In genomic region chr7:19600562-19600961, GRCm38 (mm10) we compare ENCODE assay signal across 12 mouse cellular contexts. TPM values are rescaled to one million over a fixed set of nuclear protein-coding genes. Genes with fewer than 3 reads are reported as not detected.
DNase-seq lines count a peak whose midpoint lies in the region; ATAC-seq and TF ChIP-seq lines count a peak whose summit lies in the region.
"Had no signal": no experiment of that assay in that cellular context is flagged by ENCODE, and none has a peak within 500 bp of the region (broad histone marks: within the 10 kb centered on the region; RNA-seq: fewer than 3 reads in every experiment).

No protein-coding gene starts in this region.

- no peak overlapping the region for H3K4me2 ChIP-seq in hindbrain, embryonic 12.5 days (replicated peaks)

- peak; percentile 75 for DNase-seq in layer of hippocampus, adult 11-12 months (ENCODE audit: low spot score)
- DNase-seq in layer of hippocampus, postnatal 25 days (ENCODE audit: extremely low spot score in 1 of 2, low spot score in 1 of 2), result no peak
- peak; percentile 44 for DNase-seq in left cerebral cortex, postnatal 4 days
- DNase-seq in urinary bladder, postnatal 4 days (ENCODE audit: low spot score in 2 of 2), result no peak
- DNase-seq in thymus, postnatal 0 days (ENCODE audit: low spot score), result no peak
- DNase-seq: heart, postnatal 14 days; kidney, postnatal 4 days; spleen, adult 18-20 months had no signal

- H3K36me3 ChIP-seq in hindbrain, embryonic 12.5 days, result peaks cover 54% of the 10 kb centered on the region

- no peak overlapping the region for H3K9ac ChIP-seq in hindbrain, embryonic 12.5 days

- intact Hi-C loops in left cerebral cortex, postnatal 4 days (cut with DNase I), result no loop called here

- no peaks in the 10 kb centered on the region for H3K27me3 ChIP-seq in hindbrain, embryonic 12.5 days

- peak; percentile 53 for ATAC-seq in hindbrain, embryonic 12.5 days (ENCODE audit: low FRiP score)
- ATAC-seq: forebrain, embryonic 16.5 days had no signal

- TF ChIP-seq POLR2A in bone marrow macrophage, adult 2 months (IDR thresholded peaks at IDR 0.05; ENCODE audit: borderline replicate concordance, low read depth, low read length), result no peak

- peaks cover 32% of the 10 kb centered on the region for H3K4me1 ChIP-seq in bone marrow macrophage, adult 2 months (ENCODE audit: control insufficient read depth, insufficient read depth, low read length)
- H3K4me1 ChIP-seq in hindbrain, embryonic 12.5 days, result peaks cover 34% of the 10 kb centered on the region

- 55% methylated on average over 5 of the region's 5 CpGs for WGBS in hindbrain, embryonic 12.5 days

- no peak overlapping the region for H3K4me3 ChIP-seq in bone marrow macrophage, adult 2 months (ENCODE audit: insufficient read depth, low read length)
- H3K4me3 ChIP-seq in hindbrain, embryonic 12.5 days, result no peak overlapping the region
- H3K4me3 ChIP-seq: myocyte had no signal

- no peaks in the 10 kb centered on the region for H3K9me3 ChIP-seq in hindbrain, embryonic 12.5 days (replicated peaks)

- H3K27ac ChIP-seq in bone marrow macrophage, adult 2 months (ENCODE audit: insufficient read depth, low read depth, low read length), result peak overlapping the region; percentile 21
- H3K27ac ChIP-seq in hindbrain, embryonic 12.5 days, result 0 out of 2 replicates have a peak overlapping the region, but pooled peaks have one; percentile 30

- no peak for TF ChIP-seq CTCF in bone marrow macrophage, adult 2 months (IDR thresholded peaks at IDR 0.05; ENCODE audit: low read depth, low read length)

RNA-seq across cellular contexts. Expression of gene Clasrp, which starts 3.7 kb away (rescaled TPM):
- total RNA-seq in layer of hippocampus, postnatal 25 days (2021), result 10 to 100 TPM; 70.6 to 94.5 TPM
- polyA plus RNA-seq in bone marrow macrophage, adult 2 months (2012; ENCODE audit: insufficient read depth, insufficient read length, missing spikeins), result 41.1 and 53.9 TPM in 2 replicates
- 70.1 and 73.6 TPM in 2 replicates for polyA plus RNA-seq in hindbrain, embryonic 12.5 days (2016; fragmentation: Nextera tagmentation; extraction: Ambion mirVana)
- total RNA-seq in left cerebral cortex, postnatal 4 days (2021), result 100 to 1,000 TPM in 1 of 2 experiments, 10 to 100 TPM in 1; 98.0 to 106 TPM
- polyA plus RNA-seq in thymus, postnatal 0 days (2015; fragmentation: Nextera tagmentation; extraction: Ambion mirVana), result 35.2 and 41.3 TPM in 2 replicates

RNA-seq across cellular contexts. Expression of gene Gemin7, which starts 23.2 kb away (rescaled TPM):
- 10 to 100 TPM; 38.0 to 40.7 TPM for total RNA-seq in layer of hippocampus, postnatal 25 days (2021)
- polyA plus RNA-seq in bone marrow macrophage, adult 2 months (2012; ENCODE audit: insufficient read depth, insufficient read length, missing spikeins), result 51.6 and 52.0 TPM in 2 replicates
- polyA plus RNA-seq in hindbrain, embryonic 12.5 days (2016; fragmentation: Nextera tagmentation; extraction: Ambion mirVana), result 121 and 145 TPM in 2 replicates
- total RNA-seq in left cerebral cortex, postnatal 4 days (2021), result 10 to 100 TPM; 56.0 to 58.2 TPM
- polyA plus RNA-seq in thymus, postnatal 0 days (2015; fragmentation: Nextera tagmentation; extraction: Ambion mirVana), result 133 and 134 TPM in 2 replicates

RNA-seq across cellular contexts. Expression of gene Zfp296, which starts 23.5 kb away (rescaled TPM):
- 1 to 10 TPM in 1 of 2 experiments, under 1 TPM in 1; 0.30 to 1.0 TPM for total RNA-seq in layer of hippocampus, postnatal 25 days (2021)
- 0.60 TPM in 1 of 2 replicates, not detected in the other for polyA plus RNA-seq in bone marrow macrophage, adult 2 months (2012; ENCODE audit: insufficient read depth, insufficient read length, missing spikeins)
- 0.30 TPM in 1 of 2 replicates, not detected in the other for polyA plus RNA-seq in hindbrain, embryonic 12.5 days (2016; fragmentation: Nextera tagmentation; extraction: Ambion mirVana)
- under 1 TPM; 0.22 to 0.24 TPM for total RNA-seq in left cerebral cortex, postnatal 4 days (2021)
- polyA plus RNA-seq in thymus, postnatal 0 days (2015; fragmentation: Nextera tagmentation; extraction: Ambion mirVana), result 1.5 and 2.0 TPM in 2 replicates
- polyA plus RNA-seq: forebrain, embryonic 16.5 days had no signal

RNA-seq across cellular contexts. Expression of gene Relb, which starts 28.7 kb away (rescaled TPM):
- total RNA-seq in layer of hippocampus, postnatal 25 days (2021), result 10 to 100 TPM in 1 of 2 experiments, 1 to 10 TPM in 1; 9.4 to 10.4 TPM
- polyA plus RNA-seq in bone marrow macrophage, adult 2 months (2012; ENCODE audit: insufficient read depth, insufficient read length, missing spikeins), result 33.2 and 35.7 TPM in 2 replicates
- 5.9 and 6.5 TPM in 2 replicates for polyA plus RNA-seq in hindbrain, embryonic 12.5 days (2016; fragmentation: Nextera tagmentation; extraction: Ambion mirVana)
- total RNA-seq in left cerebral cortex, postnatal 4 days (2021), result 1 to 10 TPM; 5.5 to 7.5 TPM
- 37.2 and 38.0 TPM in 2 replicates for polyA plus RNA-seq in thymus, postnatal 0 days (2015; fragmentation: Nextera tagmentation; extraction: Ambion mirVana)

RNA-seq across cellular contexts. Expression of gene Ppp1r37, which starts 37.7 kb away (rescaled TPM):
- 100 to 1,000 TPM; 103 to 112 TPM for total RNA-seq in layer of hippocampus, postnatal 25 days (2021)
- polyA plus RNA-seq in bone marrow macrophage, adult 2 months (2012; ENCODE audit: insufficient read depth, insufficient read length, missing spikeins), result 19.3 and 25.7 TPM in 2 replicates
- polyA plus RNA-seq in hindbrain, embryonic 12.5 days (2016; fragmentation: Nextera tagmentation; extraction: Ambion mirVana), result 41.7 and 43.8 TPM in 2 replicates
- total RNA-seq in left cerebral cortex, postnatal 4 days (2021), result 10 to 100 TPM; 81.1 to 85.1 TPM
- 11.7 and 15.6 TPM in 2 replicates for polyA plus RNA-seq in thymus, postnatal 0 days (2015; fragmentation: Nextera tagmentation; extraction: Ambion mirVana)

Comparison
In these comparisons a context has a peak if more than half of its experiments do, and no peak if none do; other contexts are left out.
1. DNase-seq: peak in layer of hippocampus, adult 11-12 months (single experiment) and left cerebral cortex, postnatal 4 days (single experiment); none in layer of hippocampus, postnatal 25 days (0 of 2), urinary bladder, postnatal 4 days (0 of 2) and thymus, postnatal 0 days (single experiment).